Mouse (Mus musculus) embryonic fibroblast, embryonic 13.5 days (primary cell): Measurements from ENCODE around the gene Ccdc70.

Experiments
- CTCF ChIP-seq: IDR thresholded peaks from 2 replicates; pipeline ENCODE4 v1.5.1; 2011; ENCODE audit warnings: mild to moderate bottlenecking, control low read depth, low read length, moderate library complexity, borderline replicate concordance; ENCODE audit not compliant: insufficient read depth
- POLR2A ChIP-seq: IDR thresholded peaks from 2 replicates; pipeline ENCODE4 v1.6.1; 2011; ENCODE audit warnings: low read depth, mild to moderate bottlenecking, control low read depth, low read length, moderate library complexity

GRCm38 (mm10) chr8:22022244-22022643 lies 52.7 kb downstream of the Ccdc70 start:
- TF ChIP-seq POLR2A (no peak), CTCF (no peak)
